Mouse (Mus musculus): ENCODE measurements around the gene Phf2.

DNA sequence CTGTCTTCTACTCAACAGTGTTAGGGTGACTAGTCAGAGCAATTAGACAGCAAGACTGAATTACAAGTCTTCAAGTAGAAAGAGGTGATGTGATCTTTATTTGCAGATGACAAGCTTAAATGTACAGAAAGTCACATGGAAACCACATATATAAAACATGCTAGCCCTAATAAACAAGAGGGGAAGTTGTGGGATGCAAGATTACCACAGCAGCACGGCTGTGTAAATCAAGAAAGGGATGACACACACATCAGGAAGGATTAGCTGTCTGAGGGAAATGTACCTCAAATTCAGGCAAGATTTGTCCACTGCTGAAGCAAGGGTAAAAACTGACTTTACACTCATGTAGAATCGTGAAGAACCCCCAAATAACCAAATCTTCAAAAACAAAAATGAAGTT, 32.6 kb downstream of the Phf2 start:
- TF ChIP-seq USF1 (IDR thresholded peaks at IDR 0.05; ENCODE audit: low read depth) (no peak), MAX (IDR thresholded peaks at IDR 0.05; ENCODE audit: low read depth) (no peak), POLR2A (IDR thresholded peaks at IDR 0.05; ENCODE audit: insufficient read length, low read depth) (no peak), TCF3 (IDR thresholded peaks at IDR 0.05; ENCODE audit: insufficient read length, low read depth) (no peak), POLR2AphosphoS2 (IDR thresholded peaks at IDR 0.05; ENCODE audit: insufficient read length, low read depth) (no peak), E2F4 (IDR thresholded peaks at IDR 0.05; ENCODE audit: insufficient read depth) (no peak)
